In genomic region chr8:35022649-35023048, GRCm38 (mm10) we compare ENCODE assay signal across 24 mouse cellular contexts.
DNase-seq lines count a peak whose midpoint lies in the region; ATAC-seq lines count a peak whose summit lies in the region.
"Had no signal": no experiment of that assay in that cellular context is flagged by ENCODE, and none has a peak within 500 bp of the region (broad histone marks: within the 10 kb centered on the region; RNA-seq: fewer than 3 reads in every experiment).

No protein-coding gene starts in this region.

- no peak overlapping the region for H3K4me3 ChIP-seq in forebrain, embryonic 13.5 days
- H3K4me3 ChIP-seq in forebrain, embryonic 10.5 days = no peak overlapping the region
- no peak overlapping the region for H3K4me3 ChIP-seq in heart, embryonic 15.5 days
- H3K4me3 ChIP-seq: heart, adult 2 months; hindbrain, embryonic 13.5 days; left cerebral cortex, adult 2 months; liver, embryonic 13.5 days; lung, embryonic 15.5 days had no signal

- H3K36me3 ChIP-seq in forebrain, embryonic 13.5 days (ENCODE audit: poor library complexity, severe bottlenecking) = no peaks in the 10 kb centered on the region
- no peaks in the 10 kb centered on the region for H3K36me3 ChIP-seq in forebrain, embryonic 10.5 days (replicated peaks)
- no peaks in the 10 kb centered on the region for H3K36me3 ChIP-seq in heart, embryonic 15.5 days
- H3K36me3 ChIP-seq: hindbrain, embryonic 13.5 days; liver, embryonic 13.5 days; lung, embryonic 15.5 days had no signal

- H3K27ac ChIP-seq in forebrain, embryonic 13.5 days = no peak overlapping the region
- no peak overlapping the region for H3K27ac ChIP-seq in forebrain, embryonic 10.5 days
- 0 out of 2 replicates have a peak overlapping the region, but pooled peaks have one; percentile 10 for H3K27ac ChIP-seq in heart, embryonic 15.5 days
- H3K27ac ChIP-seq: heart, adult 2 months; hindbrain, embryonic 13.5 days; left cerebral cortex, adult 2 months; liver, embryonic 13.5 days; lung, embryonic 15.5 days had no signal

- H3K4me1 ChIP-seq in forebrain, embryonic 13.5 days = peaks cover 10% of the 10 kb centered on the region
- H3K4me1 ChIP-seq in forebrain, embryonic 10.5 days = no peaks in the 10 kb centered on the region; the same call in 1 of the 2 replicates
- peaks cover 5% of the 10 kb centered on the region; the same call in 1 of the 2 replicates for H3K4me1 ChIP-seq in heart, embryonic 15.5 days (replicated peaks)
- H3K4me1 ChIP-seq: hindbrain, embryonic 13.5 days; liver, embryonic 13.5 days; lung, embryonic 15.5 days had no signal

- H3K9me3 ChIP-seq in forebrain, embryonic 13.5 days (replicated peaks) = no peaks in the 10 kb centered on the region
- no peaks in the 10 kb centered on the region for H3K9me3 ChIP-seq in forebrain, embryonic 10.5 days
- no peaks in the 10 kb centered on the region for H3K9me3 ChIP-seq in heart, embryonic 15.5 days (replicated peaks)
- H3K9me3 ChIP-seq: liver, embryonic 13.5 days; lung, embryonic 15.5 days had no signal

- 76% methylated on average over 6 of the region's 6 CpGs for WGBS in forebrain, embryonic 13.5 days
- WGBS in forebrain, embryonic 10.5 days = 86% methylated on average over 6 of the region's 6 CpGs
- 27% methylated on average over 6 of the region's 6 CpGs for WGBS in heart, embryonic 15.5 days

- intact Hi-C loops in heart, postnatal 14 days (cut with DNase I) = no loop called here

- H3K9ac ChIP-seq in forebrain, embryonic 13.5 days = no peak overlapping the region
- H3K9ac ChIP-seq in heart, embryonic 15.5 days = no peak overlapping the region
- H3K9ac ChIP-seq: hindbrain, embryonic 13.5 days; liver, embryonic 13.5 days; lung, embryonic 15.5 days had no signal

- no peaks in the 10 kb centered on the region for H3K27me3 ChIP-seq in forebrain, embryonic 13.5 days
- H3K27me3 ChIP-seq in forebrain, embryonic 10.5 days (ENCODE audit: poor library complexity, severe bottlenecking) = no peaks in the 10 kb centered on the region
- H3K27me3 ChIP-seq in heart, embryonic 15.5 days = no peaks in the 10 kb centered on the region
- H3K27me3 ChIP-seq: hindbrain, embryonic 13.5 days; liver, embryonic 13.5 days; lung, embryonic 15.5 days had no signal

- H3K4me2 ChIP-seq in forebrain, embryonic 13.5 days = no peak overlapping the region
- no peak overlapping the region for H3K4me2 ChIP-seq in heart, embryonic 15.5 days
- H3K4me2 ChIP-seq: hindbrain, embryonic 13.5 days; liver, embryonic 13.5 days; lung, embryonic 15.5 days; midbrain, embryonic 11.5 days had no signal

- peak; percentile 51; the same call in 1 of the 2 replicates for ATAC-seq in forebrain, embryonic 13.5 days
- ATAC-seq in heart, embryonic 15.5 days (replicated peaks; ENCODE audit: insufficient number of reproducible peaks, insufficient read depth, low FRiP score, low read depth) = peak; percentile 60; the same call in 1 of the 2 replicates

- no peak for DNase-seq in forebrain, embryonic 10.5 days (ENCODE audit: extremely low spot score, low spot score)
- DNase-seq in heart, postnatal 14 days = no peak
- DNase-seq in lung, postnatal 10 days = peak; percentile 2
- DNase-seq in lung, postnatal 36 days = no peak
- no peak for DNase-seq in retina, embryonic 14.5 days (ENCODE audit: low spot score)
- DNase-seq: adrenal gland, postnatal 14 days; cerebellum, adult 11-12 months; cerebellum, postnatal 10 days; gastrocnemius, postnatal 14 days; heart, adult 2 months; heart, postnatal 36 days; kidney, adult 18-20 months; layer of hippocampus, adult 9-11 months; liver, embryonic 13.5 days; right cerebral cortex, adult 18-20 months; right cerebral cortex, postnatal 4 days; thymus, adult 2 months; thymus, postnatal 4 days had no signal
